Mouse (Mus musculus) liver, embryonic 12.5 days (tissue): ENCODE measurements around the gene Kirrel3. TPM values are rescaled to one million over a fixed set of nuclear protein-coding genes. Genes with fewer than 3 reads are reported as not detected.

ENCODE experiments used
- ATAC-seq: fragments of 200-750 bp; cut with Nextera tagmentation; 2 replicates; pipeline ENCODE4 v1.8.0; 2017; ENCODE audit warnings: moderate number of reproducible peaks, mild to moderate bottlenecking, moderate library complexity
- H3K27ac ChIP-seq: fragments of 300-500 bp; sonication (generic); 2 replicates; pipeline ENCODE4 v1.5.1; 2016; ENCODE audit warnings: mild to moderate bottlenecking
- H3K27me3 ChIP-seq: fragments of 300-500 bp; sonication (generic); replicated peaks from 2 replicates; pipeline ENCODE4 v1.6.1; 2016; ENCODE audit warnings: mild to moderate bottlenecking, moderate library complexity
- H3K36me3 ChIP-seq: fragments of 300-500 bp; sonication (generic); 2 replicates; pipeline ENCODE4 v1.6.1; 2016; ENCODE audit warnings: mild to moderate bottlenecking, moderate library complexity
- H3K4me1 ChIP-seq: fragments of 300-500 bp; sonication (generic); 2 replicates; pipeline ENCODE4 v1.6.1; 2016
- H3K4me2 ChIP-seq: fragments of 300-500 bp; sonication (generic); 2 replicates; pipeline ENCODE4 v1.6.1; 2016; ENCODE audit warnings: mild to moderate bottlenecking, moderate library complexity
- H3K4me3 ChIP-seq: fragments of 300-500 bp; sonication (generic); 2 replicates; pipeline ENCODE4 v1.5.1; 2016; ENCODE audit warnings: mild to moderate bottlenecking, moderate library complexity
- H3K9ac ChIP-seq: fragments of 300-500 bp; sonication (generic); 2 replicates; pipeline ENCODE4 v1.6.1; 2016; ENCODE audit warnings: mild to moderate bottlenecking, moderate library complexity
- H3K9me3 ChIP-seq: fragments of 300-500 bp; sonication (generic); replicated peaks from 2 replicates; pipeline ENCODE4 v1.6.1; 2016; ENCODE audit warnings: mild to moderate bottlenecking, moderate library complexity
- WGBS: fragments of 180-500 bp; shearing (Covaris S2); methylation state at CpG from one replicate; pipeline ENCODE4 v1.1.7; 2016; ENCODE audit not compliant: insufficient replicate concordance; 5-methylcytosine and 5-hydroxymethylcytosine counted together
- polyA plus RNA-seq: library from polyadenylated mRNA; unstranded; fragments of >200 nt; fragmentation: Nextera tagmentation; extraction: Ambion mirVana; gene quantifications from 2 replicates; pipeline ENCODE4 v1.2.1, GENCODE M21; 2016

The Kirrel3 gene
- polyA plus RNA-seq, 1 experiment from 2014 or later: 0.46 TPM

GRCm38 (mm10) chr9:34478494-34478893 lies 7.2 kb upstream of the Kirrel3 start:
- Histone ChIP-seq H3K27ac (no peak overlapping the region), H3K4me1 (no peaks in the 10 kb centered on the region), H3K4me3 (no peak overlapping the region), H3K9me3 (no peaks in the 10 kb centered on the region), H3K36me3 (no peaks in the 10 kb centered on the region), H3K9ac (no peak overlapping the region), H3K4me2 (no peak overlapping the region), H3K27me3 (no peaks in the 10 kb centered on the region)
- whole genome bisulfite sequencing: 54% methylated on average over 2 of the region's 2 CpGs
- no peak for ATAC-seq

GRCm38 (mm10) chr9:34483236-34483635 lies 2.5 kb upstream of the Kirrel3 start:
- no peak overlapping the region for H3K4me2 ChIP-seq

GRCm38 (mm10) chr9:34484665-34485064 lies 1.0 kb upstream of the Kirrel3 start:
- no peak overlapping the region for H3K4me2 ChIP-seq
- no peak overlapping the region for H3K4me3 ChIP-seq
- no peak overlapping the region for H3K27ac ChIP-seq
- H3K36me3 ChIP-seq: no peaks in the 10 kb centered on the region
- H3K4me1 ChIP-seq: no peaks in the 10 kb centered on the region
- no peaks in the 10 kb centered on the region for H3K9me3 ChIP-seq
- H3K27me3 ChIP-seq: peaks cover 57% of the 10 kb centered on the region
- WGBS: 52% methylated on average over 6 of the region's 6 CpGs
- no peak for ATAC-seq
- no peak overlapping the region for H3K9ac ChIP-seq

More at GRCm38 (mm10) chr9:34483236-34483635, 2.5 kb upstream of the Kirrel3 start:
- no peaks in the 10 kb centered on the region for H3K4me1 ChIP-seq
- no peak overlapping the region for H3K4me3 ChIP-seq
- H3K9ac ChIP-seq: no peak overlapping the region
- no peak overlapping the region for H3K27ac ChIP-seq
- peaks cover 42% of the 10 kb centered on the region for H3K27me3 ChIP-seq
- WGBS: 66% methylated on average over 2 of the region's 2 CpGs
- no peaks in the 10 kb centered on the region for H3K36me3 ChIP-seq
- no peaks in the 10 kb centered on the region for H3K9me3 ChIP-seq
- ATAC-seq: no peak

GRCm38 (mm10) chr9:34488267-34488666 lies 2.6 kb downstream of the Kirrel3 start:
- no peaks in the 10 kb centered on the region for H3K9me3 ChIP-seq
- no peak overlapping the region for H3K27ac ChIP-seq
- peak overlapping the region; percentile 48 for H3K4me3 ChIP-seq
- peak overlapping the region; percentile 64 for H3K4me2 ChIP-seq
- H3K36me3 ChIP-seq: no peaks in the 10 kb centered on the region
- peaks cover 78% of the 10 kb centered on the region for H3K27me3 ChIP-seq
- no peak for ATAC-seq
- H3K9ac ChIP-seq: no peak overlapping the region
- WGBS: under 1% methylated on average over 9 of the region's 9 CpGs
- H3K4me1 ChIP-seq: no peaks in the 10 kb centered on the region

- peaks cover 78% of the 10 kb centered on the region for H3K27me3 ChIP-seq
- WGBS: under 1% methylated on average over 51 of the region's 53 CpGs
These were observed 3.1 kb downstream of the Kirrel3 start for GRCm38 (mm10) chr9:34488700-34489315.

GRCm38 (mm10) chr9:34489316-34489710 lies 3.6 kb downstream of the Kirrel3 start:
- Histone ChIP-seq H3K9ac (no peak overlapping the region), H3K27ac (no peak overlapping the region), H3K4me3 (peak overlapping the region; percentile 48), H3K27me3 (peaks cover 74% of the 10 kb centered on the region), H3K4me2 (peak overlapping the region; percentile 64), H3K36me3 (no peaks in the 10 kb centered on the region), H3K9me3 (no peaks in the 10 kb centered on the region), H3K4me1 (no peaks in the 10 kb centered on the region)
- no peak for ATAC-seq
- 3% methylated on average over 13 of the region's 13 CpGs for WGBS

More at GRCm38 (mm10) chr9:34488700-34489315, 3.1 kb downstream of the Kirrel3 start:
- Histone ChIP-seq H3K4me1 (no peaks in the 10 kb centered on the region), H3K4me2 (peak overlapping the region; percentile 64), H3K4me3 (peak overlapping the region; percentile 48), H3K27ac (no peak overlapping the region), H3K9ac (no peak overlapping the region), H3K36me3 (no peaks in the 10 kb centered on the region), H3K9me3 (no peaks in the 10 kb centered on the region)
- ATAC-seq: no peak

- Histone ChIP-seq H3K27ac (no peak overlapping the region), H3K9ac (no peak overlapping the region), H3K36me3 (no peaks in the 10 kb centered on the region), H3K4me2 (peak overlapping the region; percentile 64), H3K4me1 (no peaks in the 10 kb centered on the region), H3K27me3 (peaks cover 70% of the 10 kb centered on the region), H3K9me3 (no peaks in the 10 kb centered on the region), H3K4me3 (no peak overlapping the region)
- 24% methylated on average over 5 of the region's 5 CpGs for WGBS
- no peak for ATAC-seq
These were observed 4.1 kb downstream of the Kirrel3 start for GRCm38 (mm10) chr9:34489760-34490159.

- H3K9me3 ChIP-seq: no peaks in the 10 kb centered on the region
- H3K4me3 ChIP-seq: no peak overlapping the region
- H3K27me3 ChIP-seq: peaks cover 46% of the 10 kb centered on the region
- no peak overlapping the region for H3K9ac ChIP-seq
- 32% methylated on average over 3 of the region's 3 CpGs for WGBS
- no peak overlapping the region for H3K4me2 ChIP-seq
- H3K36me3 ChIP-seq: no peaks in the 10 kb centered on the region
- ATAC-seq: no peak
- H3K27ac ChIP-seq: no peak overlapping the region
- no peaks in the 10 kb centered on the region for H3K4me1 ChIP-seq
These were observed 6.4 kb downstream of the Kirrel3 start for GRCm38 (mm10) chr9:34492121-34492520.

- ATAC-seq: no peak
- no peaks in the 10 kb centered on the region for H3K4me1 ChIP-seq
- no peak overlapping the region for H3K27ac ChIP-seq
- H3K27me3 ChIP-seq: peaks cover 32% of the 10 kb centered on the region
- no peak overlapping the region for H3K4me3 ChIP-seq
- H3K4me2 ChIP-seq: no peak overlapping the region
- H3K36me3 ChIP-seq: no peaks in the 10 kb centered on the region
- 24% methylated on average over 2 of the region's 2 CpGs for WGBS
- no peak overlapping the region for H3K9ac ChIP-seq
- no peaks in the 10 kb centered on the region for H3K9me3 ChIP-seq
These were observed 7.9 kb downstream of the Kirrel3 start for GRCm38 (mm10) chr9:34493571-34493970.

- no peaks in the 10 kb centered on the region for H3K9me3 ChIP-seq
- no peaks in the 10 kb centered on the region for H3K27me3 ChIP-seq
- no peak overlapping the region for H3K4me3 ChIP-seq
- no peak for ATAC-seq
- no peaks in the 10 kb centered on the region for H3K4me1 ChIP-seq
- H3K4me2 ChIP-seq: no peak overlapping the region
- no peaks in the 10 kb centered on the region for H3K36me3 ChIP-seq
- no peak overlapping the region for H3K9ac ChIP-seq
- no peak overlapping the region for H3K27ac ChIP-seq
- WGBS: 61% methylated on average over 2 of the region's 2 CpGs
These were observed 12.4 kb downstream of the Kirrel3 start for GRCm38 (mm10) chr9:34498126-34498525.

GRCm38 (mm10) chr9:34498651-34499050 lies 13.0 kb downstream of the Kirrel3 start:
- H3K4me3 ChIP-seq: no peak overlapping the region
- H3K27ac ChIP-seq: no peak overlapping the region
- H3K9ac ChIP-seq: no peak overlapping the region
- WGBS: 3% methylated on average over 5 of the region's 5 CpGs
- H3K27me3 ChIP-seq: no peaks in the 10 kb centered on the region
- H3K36me3 ChIP-seq: no peaks in the 10 kb centered on the region
- no peaks in the 10 kb centered on the region for H3K9me3 ChIP-seq
- H3K4me2 ChIP-seq: no peak overlapping the region
- H3K4me1 ChIP-seq: no peaks in the 10 kb centered on the region
- no peak for ATAC-seq

- Histone ChIP-seq H3K4me2 (no peak overlapping the region), H3K9me3 (no peaks in the 10 kb centered on the region), H3K27ac (no peak overlapping the region), H3K4me3 (no peak overlapping the region), H3K27me3 (no peaks in the 10 kb centered on the region), H3K4me1 (no peaks in the 10 kb centered on the region), H3K9ac (no peak overlapping the region), H3K36me3 (no peaks in the 10 kb centered on the region)
- WGBS: 68% methylated on average over 2 of the region's 2 CpGs
- no peak for ATAC-seq
These were observed 21.5 kb downstream of the Kirrel3 start for GRCm38 (mm10) chr9:34507164-34507563.

- Histone ChIP-seq H3K4me2 (no peak overlapping the region), H3K4me3 (no peak overlapping the region), H3K9me3 (no peaks in the 10 kb centered on the region), H3K36me3 (no peaks in the 10 kb centered on the region), H3K4me1 (no peaks in the 10 kb centered on the region), H3K27me3 (no peaks in the 10 kb centered on the region; the same call in 1 of the 2 replicates), H3K9ac (no peak overlapping the region), H3K27ac (no peak overlapping the region)
- ATAC-seq: no peak
- WGBS: 60% methylated on average over 6 of the region's 6 CpGs
These were observed 33.2 kb downstream of the Kirrel3 start for GRCm38 (mm10) chr9:34518861-34519260.
